ENCODE assay signal across 12 mouse cellular contexts in genomic region chr6:138325744-138326400, GRCm38 (mm10).
DNase-seq lines count a peak whose midpoint lies in the region.
"Had no signal": no experiment of that assay in that cellular context is flagged by ENCODE, and none has a peak within 500 bp of the region (broad histone marks: within the 10 kb centered on the region; RNA-seq: fewer than 3 reads in every experiment).

No protein-coding gene starts in this region.

- peak; percentile 15 for DNase-seq in adrenal gland, postnatal 10 days
- DNase-seq in adrenal gland, adult 8-10 months: no peak
- DNase-seq in left cerebral cortex, postnatal 4 days: peak; percentile 3
- DNase-seq in left cerebral cortex, postnatal 36 days (ENCODE audit: low spot score in 2 of 2): no peak
- peak; percentile 24 for DNase-seq in urinary bladder, postnatal 14 days (ENCODE audit: low spot score)
- no peak for DNase-seq in urinary bladder, postnatal 25 days (ENCODE audit: low spot score)
- no peak for DNase-seq in liver
- no peak for DNase-seq in cerebellum, adult 8-10 months
- DNase-seq: cerebellum, adult 2 months; liver, embryonic 13.5 days; right cerebral cortex, postnatal 4 days; thymus, postnatal 36 days had no signal

- intact Hi-C loops in left cerebral cortex, postnatal 4 days (cut with DNase I): no loop called here
- intact Hi-C loops in left cerebral cortex, postnatal 36 days (cut with DNase I): no loop called here

Comparison
In these comparisons a context has a peak if more than half of its experiments do, and no peak if none do; other contexts are left out.
1. DNase-seq: peak in adrenal gland, postnatal 10 days (single experiment), left cerebral cortex, postnatal 4 days (single experiment) and urinary bladder, postnatal 14 days (single experiment); none in adrenal gland, adult 8-10 months (single experiment), left cerebral cortex, postnatal 36 days (0 of 2), urinary bladder, postnatal 25 days (single experiment), liver (single experiment) and cerebellum, adult 8-10 months (single experiment).